Mouse (Mus musculus) frontal cortex, postnatal 14 days (tissue): ENCODE results near the gene Gm39566.
A peak's percentile ranks its signal among the peaks of the same experiment; 100 is the strongest.
"Not testable (repeated sequence)": the region's sequence is repeated elsewhere in the genome, so short reads cannot be mapped to it uniquely, and the experiment has no call there.

Experiments used
- DNase-seq, 2 experiments: peaks; one replicate each; pipeline ENCODE4 v3.0.0; 2022; ENCODE audit warnings: low spot score in 2 of 2

The Gm39566 gene

GRCm38 (mm10) chr11:69815155-69815554, at the start of gene Gm39566:
Gene Gm39566 (minus strand): TSS chr11:69815298.
- no peak for DNase-seq

GRCm38 (mm10) chr11:69864138-69864860, 49.2 kb upstream of the Gm39566 start:
- DNase-seq = no peak

- DNase-seq = not testable (repeated sequence)
Observed at GRCm38 (mm10) chr11:69863729-69864128, 48.6 kb upstream of the Gm39566 start.

GRCm38 (mm10) chr11:69858113-69858998, 43.3 kb upstream of the Gm39566 start, which contains the start of gene Tnk1:
Gene Tnk1 (minus strand): TSS chr11:69858730.
- no peak for DNase-seq

- DNase-seq = no peak
Observed at GRCm38 (mm10) chr11:69855347-69855746, 40.2 kb upstream of the Gm39566 start.

GRCm38 (mm10) chr11:69854680-69855079, 39.6 kb upstream of the Gm39566 start:
- no peak for DNase-seq

- no peak for DNase-seq
Observed at GRCm38 (mm10) chr11:69853994-69854393, 38.9 kb upstream of the Gm39566 start.

- no peak for DNase-seq
Observed at GRCm38 (mm10) chr11:69850754-69851153, 35.7 kb upstream of the Gm39566 start.

GRCm38 (mm10) chr11:69849884-69850283, 34.8 kb upstream of the Gm39566 start:
- no peak for DNase-seq

- DNase-seq = no peak
Observed at GRCm38 (mm10) chr11:69849128-69849527, 34.0 kb upstream of the Gm39566 start.

- DNase-seq = no peak
Observed at GRCm38 (mm10) chr11:69848021-69848420, 32.9 kb upstream of the Gm39566 start.

GRCm38 (mm10) chr11:69846738-69847688, 31.9 kb upstream of the Gm39566 start:
- DNase-seq = no peak

- DNase-seq = peak; percentile 80 to 83
Observed at GRCm38 (mm10) chr11:69846198-69846680, 31.1 kb upstream of the Gm39566 start, which contains the start of gene Plscr3. Gene Plscr3 (plus strand): TSS chr11:69846376.

- no peak for DNase-seq
Observed at GRCm38 (mm10) chr11:69838714-69839104, 23.6 kb upstream of the Gm39566 start.

GRCm38 (mm10) chr11:69837952-69838713, 23.0 kb upstream of the Gm39566 start, which contains the start of gene Tmem256:
Gene Tmem256 (plus strand): TSS chr11:69838514.
- DNase-seq = peak; percentile 95 to 98

GRCm38 (mm10) chr11:69837604-69837951, 22.5 kb upstream of the Gm39566 start, which contains the start of gene Nlgn2:
Gene Nlgn2 (minus strand): TSS chr11:69837784.
- DNase-seq = no peak

GRCm38 (mm10) chr11:69836703-69837576, 21.8 kb upstream of the Gm39566 start:
- peak; percentile 42 to 43 for DNase-seq

- DNase-seq = no peak
Observed at GRCm38 (mm10) chr11:69835966-69836335, 20.9 kb upstream of the Gm39566 start.

- DNase-seq = no peak
Observed at GRCm38 (mm10) chr11:69835326-69835965, 20.3 kb upstream of the Gm39566 start.
